Mouse (Mus musculus) frontal cortex, postnatal 14 days (tissue): ENCODE data around the gene 1500009C09Rik.

Experiments used
- DNase-seq, 2 experiments: peaks; one replicate each; pipeline ENCODE4 v3.0.0; 2022; ENCODE audit warnings: low spot score in 2 of 2

The 1500009C09Rik gene

GRCm38 (mm10) chr15:82247131-82247776, 4.9 kb upstream of the 1500009C09Rik start:
- DNase-seq: no peak

DNA sequence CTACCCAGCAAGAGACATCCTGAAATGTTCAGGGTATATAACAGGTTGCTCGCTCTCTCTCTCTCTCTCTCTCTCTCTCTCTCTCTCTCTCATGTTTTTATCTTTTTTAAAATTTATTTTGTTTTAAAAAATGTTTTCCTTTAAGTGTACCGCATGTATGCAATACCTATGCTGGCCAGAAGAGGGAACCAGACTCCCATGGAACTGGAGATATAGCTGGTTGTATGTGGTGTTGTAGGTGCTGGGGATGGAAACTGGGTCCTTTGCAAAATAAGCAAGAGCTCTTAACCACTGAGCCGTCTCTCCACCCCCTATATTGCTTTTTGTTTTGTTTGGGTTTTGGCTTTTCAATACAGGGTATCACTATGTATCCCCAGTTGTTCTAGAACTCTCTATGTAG, 618 bp upstream of the 1500009C09Rik start:
- DNase-seq: no peak

DNA sequence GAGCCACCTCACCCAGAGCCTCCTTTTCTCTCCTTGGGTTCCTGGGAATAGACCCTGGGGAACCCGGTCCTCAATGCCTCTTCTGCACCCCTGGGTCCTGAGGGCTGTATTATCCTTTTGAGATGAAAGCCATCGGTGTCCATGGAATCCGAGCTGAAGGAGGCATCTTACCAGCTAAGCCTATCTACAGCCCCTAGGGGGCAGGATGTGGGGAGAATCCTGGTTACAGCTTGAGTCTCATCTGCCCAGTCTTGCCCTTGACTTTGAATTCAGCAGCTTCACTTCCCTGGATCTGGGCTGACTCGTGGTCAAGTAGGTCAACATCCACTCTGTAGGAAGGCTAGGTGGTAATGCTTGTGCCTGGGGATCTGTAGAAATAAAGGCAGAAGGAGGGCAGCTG, 3.1 kb downstream of the 1500009C09Rik start:
- DNase-seq: no peak

GRCm38 (mm10) chr15:82255944-82256383, 3.8 kb downstream of the 1500009C09Rik start:
- peak; percentile 77 to 86 for DNase-seq

GRCm38 (mm10) chr15:82259510-82259909, 7.3 kb downstream of the 1500009C09Rik start:
- peak in 1 of 2 experiments; percentile 63 for DNase-seq

GRCm38 (mm10) chr15:82266356-82266755, 14.2 kb downstream of the 1500009C09Rik start:
- DNase-seq: peak in 1 of 2 experiments; percentile 74

- peak in 1 of 2 experiments; percentile 55 for DNase-seq
Measured at GRCm38 (mm10) chr15:82268185-82268584, 16.0 kb downstream of the 1500009C09Rik start.

DNA sequence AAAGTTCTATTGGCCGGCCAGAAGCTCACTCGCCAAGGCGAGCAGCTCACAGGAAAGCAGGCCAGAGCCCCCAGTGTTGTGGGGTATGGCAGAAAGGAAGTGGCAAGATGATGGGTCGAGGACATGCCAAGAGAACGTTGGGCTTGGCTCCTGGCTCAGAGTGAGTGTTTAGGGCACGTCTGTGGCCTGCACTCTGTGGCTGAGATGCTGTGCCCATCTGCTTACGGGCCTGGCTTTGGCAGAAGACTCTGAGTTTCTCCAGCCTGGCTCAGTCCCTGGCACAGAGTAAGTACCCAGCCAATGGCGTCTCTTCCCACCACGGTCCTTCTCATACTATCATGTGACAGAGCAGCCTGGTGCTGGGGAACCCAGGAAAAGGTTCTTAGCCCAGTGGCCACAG, 16.6 kb downstream of the 1500009C09Rik start:
- DNase-seq: no peak

DNA sequence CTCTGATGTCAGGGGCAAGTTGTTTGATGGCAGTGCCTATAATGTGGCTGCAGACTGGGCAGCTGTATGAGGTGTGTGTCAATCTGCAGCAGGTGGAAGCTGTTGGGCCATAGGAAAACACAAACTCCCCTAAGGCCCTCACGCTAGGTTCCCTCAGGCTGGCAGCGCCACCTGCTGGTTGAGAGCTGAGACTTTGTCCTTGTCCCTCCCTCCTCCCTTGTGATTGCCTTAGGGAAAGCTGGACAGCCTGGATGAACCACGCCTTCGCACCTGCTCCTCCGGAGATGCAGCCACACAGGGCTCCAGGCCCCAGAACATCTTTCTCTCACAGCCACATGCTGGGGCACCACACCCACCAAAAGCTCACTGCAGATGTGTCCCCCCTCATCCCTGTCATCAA, 19.0 kb downstream of the 1500009C09Rik start:
- peak in 1 of 2 experiments; percentile 68 for DNase-seq

DNA sequence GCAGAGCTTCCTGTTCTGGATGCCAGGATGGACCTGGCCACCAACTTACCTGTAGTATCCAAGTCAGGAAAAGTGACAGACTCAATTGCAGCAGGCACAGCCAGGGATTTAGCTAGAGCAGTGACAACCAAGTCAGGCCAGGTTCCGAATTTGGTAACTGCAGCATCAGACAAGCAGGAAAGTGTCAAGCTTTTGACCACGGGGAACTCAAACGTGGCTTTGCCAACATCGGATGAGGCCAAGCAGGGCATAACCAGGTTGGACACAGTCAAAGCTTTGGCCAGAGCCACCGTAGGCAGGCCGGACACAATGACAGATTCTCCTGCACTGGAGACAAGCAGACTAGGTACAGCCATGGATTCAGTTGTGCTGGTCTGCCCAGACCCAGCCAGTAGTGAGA, 20.1 kb downstream of the 1500009C09Rik start:
- no peak for DNase-seq

DNA sequence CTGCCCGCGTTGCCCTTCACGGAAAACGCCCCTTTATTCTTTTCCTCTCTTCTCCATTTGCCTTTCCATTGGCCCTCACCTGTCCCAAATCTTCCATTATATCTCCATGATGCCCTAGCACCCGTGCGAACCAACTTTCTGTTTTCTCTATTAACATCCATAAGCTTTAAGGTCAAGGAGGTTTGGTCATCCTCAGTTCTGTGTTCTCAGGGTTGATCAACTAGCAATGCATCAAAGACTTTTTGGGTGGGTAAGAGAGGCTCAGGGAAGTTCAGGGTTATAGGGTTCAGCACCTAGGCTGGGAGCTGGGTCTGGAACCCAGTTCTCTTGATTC, 22.4 kb downstream of the 1500009C09Rik start, which contains the start of gene Sept3:
Gene Sept3, plus strand, starts transcription at position 301 of the 334 bp plus-strand sequence.
- DNase-seq: no peak

DNA sequence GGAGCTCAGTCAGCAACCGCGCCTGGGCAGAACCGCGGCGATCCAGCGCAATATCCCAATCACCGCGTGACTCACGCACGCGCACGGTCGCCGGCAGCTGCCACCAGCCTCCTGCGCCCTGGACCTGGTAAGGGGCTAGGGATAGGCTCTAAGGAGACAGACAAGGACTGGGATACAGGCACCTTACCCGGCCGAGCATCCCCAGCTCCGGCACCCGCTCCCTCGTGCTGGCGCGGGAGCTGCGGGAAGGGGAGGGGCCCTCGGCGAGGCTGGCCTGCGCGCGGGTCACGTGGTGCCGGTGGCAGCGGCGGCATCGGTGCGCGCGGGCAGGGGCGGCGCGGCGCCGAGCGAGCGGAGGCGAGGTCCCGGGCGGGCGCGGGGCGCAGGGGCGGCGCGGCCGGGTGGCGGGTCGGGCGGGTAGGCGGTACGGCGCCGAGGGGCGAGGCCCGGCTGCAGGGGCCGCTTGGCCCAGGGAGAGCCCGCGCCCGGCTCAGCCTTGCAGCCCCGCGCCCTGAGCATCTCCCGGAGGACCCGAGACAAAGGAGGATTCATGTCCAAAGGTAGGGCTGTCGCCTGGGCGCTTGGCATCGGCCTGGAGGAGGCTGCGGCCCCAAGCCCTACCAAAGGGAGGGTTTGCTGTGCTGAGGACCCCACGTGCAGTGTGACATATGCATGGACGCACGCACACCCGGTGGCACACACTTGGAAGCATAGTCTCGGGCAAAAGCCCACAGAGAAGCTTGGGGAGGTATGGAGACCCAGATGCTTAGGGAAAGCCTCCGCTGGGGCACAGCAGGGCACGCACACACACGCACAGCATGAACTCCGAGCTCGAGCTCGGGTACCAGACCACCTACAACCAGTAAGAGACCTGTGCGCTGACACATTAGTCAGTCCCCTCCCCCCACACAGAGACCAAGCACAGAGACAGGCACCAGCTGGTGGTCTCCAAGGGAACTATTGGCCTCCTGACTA, 23.0 kb downstream of the 1500009C09Rik start:
- peak in 1 of 2 experiments; percentile 78 for DNase-seq

GRCm38 (mm10) chr15:82277591-82277990, 25.4 kb downstream of the 1500009C09Rik start:
- DNase-seq: no peak

- no peak for DNase-seq
Measured at GRCm38 (mm10) chr15:82280638-82281037, 28.4 kb downstream of the 1500009C09Rik start.

- no peak for DNase-seq
Measured at GRCm38 (mm10) chr15:82286157-82286556, 34.0 kb downstream of the 1500009C09Rik start.

DNA sequence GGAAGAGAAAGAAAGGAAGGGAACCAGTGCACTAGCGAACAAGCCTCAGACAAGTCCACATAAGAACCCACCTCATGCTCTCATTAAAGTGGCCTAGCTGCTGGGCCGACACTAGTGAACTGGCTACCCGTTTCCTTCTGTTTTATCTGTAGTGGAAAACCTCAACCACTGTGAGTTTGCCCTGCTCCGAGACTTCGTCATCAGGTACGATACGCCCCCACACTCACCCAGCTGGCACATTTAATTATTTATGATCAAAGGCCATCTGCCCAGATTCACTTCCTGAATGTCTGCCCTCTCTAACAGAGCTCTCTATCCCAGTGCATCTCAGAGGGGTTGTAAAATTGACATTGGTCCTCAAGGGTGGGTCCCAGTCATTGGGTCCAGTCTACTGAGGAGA, 38.1 kb downstream of the 1500009C09Rik start:
- no peak for DNase-seq

GRCm38 (mm10) chr15:82292851-82293250, 40.7 kb downstream of the 1500009C09Rik start:
- DNase-seq: no peak

- DNase-seq: no peak
Measured at GRCm38 (mm10) chr15:82293271-82293711, 41.1 kb downstream of the 1500009C09Rik start.

GRCm38 (mm10) chr15:82294059-82294458, 41.9 kb downstream of the 1500009C09Rik start:
- DNase-seq: no peak

- no peak for DNase-seq
Measured at GRCm38 (mm10) chr15:82298764-82299561, 46.8 kb downstream of the 1500009C09Rik start, which contains the start of gene Wbp2nl. Gene Wbp2nl, plus strand, starts transcription at chr15:82298954.

- no peak for DNase-seq
Measured at GRCm38 (mm10) chr15:82307107-82307506, 54.9 kb downstream of the 1500009C09Rik start.

DNA sequence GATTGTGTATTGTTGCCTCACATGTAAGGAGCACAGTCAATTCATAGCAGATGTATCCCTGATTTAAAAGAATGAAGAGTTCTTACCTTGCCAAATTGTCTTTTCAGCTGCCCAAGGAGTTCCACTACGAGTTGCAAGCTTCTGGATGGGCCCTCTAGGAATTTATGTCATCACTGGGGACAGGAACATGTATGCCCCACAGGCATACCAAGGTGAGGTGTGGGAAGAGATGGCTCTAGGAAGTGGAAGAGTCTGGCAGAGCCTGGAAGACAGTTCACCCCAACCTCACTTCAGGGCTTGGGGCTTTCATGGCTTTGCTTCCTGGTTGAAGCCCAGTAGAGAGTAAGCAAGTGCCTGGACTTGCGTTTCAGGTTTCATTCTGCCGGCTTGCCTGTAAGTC, 56.2 kb downstream of the 1500009C09Rik start:
- DNase-seq: no peak
